Comparison of ENCODE assay signal across 1 mouse cellular context in the genomic region with DNA sequence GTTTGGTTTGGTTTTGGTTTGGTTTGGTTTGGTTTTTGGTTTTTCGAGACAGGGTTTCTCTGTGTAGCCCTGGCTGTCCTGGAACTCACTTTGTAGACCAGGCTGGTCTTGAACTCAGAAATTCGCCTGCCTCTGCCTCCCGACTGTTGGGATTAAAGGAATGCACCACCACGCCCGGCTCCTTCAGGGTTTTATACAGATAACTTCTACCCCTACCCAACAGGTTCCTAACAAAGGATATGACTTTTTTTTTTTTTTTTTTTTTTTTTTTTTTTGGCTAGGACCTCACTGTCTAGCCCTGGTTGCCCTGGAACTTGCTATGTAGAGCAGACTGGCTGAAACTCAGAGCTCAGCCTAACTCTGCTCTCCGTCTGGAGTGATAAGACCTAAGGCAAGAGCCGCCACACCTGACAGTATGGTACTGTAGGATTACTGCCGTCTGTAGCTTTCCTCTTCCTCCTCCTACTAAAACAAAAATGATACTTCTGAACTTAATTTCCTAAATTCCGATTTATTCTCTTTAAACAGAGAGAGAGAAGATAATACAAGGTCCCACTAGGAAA.
TF ChIP-seq lines count a peak whose summit lies in the region.

No protein-coding gene starts in this region.

TF ChIP-seq in MEL, 35 proteins besides CTCF, POLR2A, EP300 and RAD21:
- TF ChIP-seq ZNF384 (IDR thresholded peaks at IDR 0.05; ENCODE audit: low read depth, low read length) (peak; percentile 75), ELF1 (IDR thresholded peaks at IDR 0.05; ENCODE audit: low read depth, low read length) (no peak), ZMIZ1 (IDR thresholded peaks at IDR 0.05; ENCODE audit: low read depth, low read length) (no peak)
